In genomic region chr13:116279207-116279772, GRCm38 (mm10) we compare ENCODE assay signal across 23 mouse cellular contexts. TPM values are rescaled to one million over a fixed set of nuclear protein-coding genes. Genes with fewer than 3 reads are reported as not detected.
A peak's percentile ranks its signal among the peaks of the same experiment; 100 is the strongest.
DNase-seq lines count a peak whose midpoint lies in the region; ATAC-seq and TF ChIP-seq lines count a peak whose summit lies in the region.
"Had no signal": no experiment of that assay in that cellular context is flagged by ENCODE, and none has a peak within 500 bp of the region (broad histone marks: within the 10 kb centered on the region; RNA-seq: fewer than 3 reads in every experiment).

No protein-coding gene starts in this region.

- H3K36me3 ChIP-seq in forebrain, embryonic 11.5 days (ENCODE audit: control insufficient read depth, insufficient read depth, low read length): no peaks in the 10 kb centered on the region
- no peaks in the 10 kb centered on the region for H3K36me3 ChIP-seq in forebrain, postnatal 0 days (ENCODE audit: insufficient read depth)
- no peaks in the 10 kb centered on the region for H3K36me3 ChIP-seq in hindbrain, embryonic 13.5 days
- H3K36me3 ChIP-seq in hindbrain, embryonic 10.5 days: no peaks in the 10 kb centered on the region
- H3K36me3 ChIP-seq in midbrain, embryonic 13.5 days: no peaks in the 10 kb centered on the region
- H3K36me3 ChIP-seq in midbrain, embryonic 10.5 days: no peaks in the 10 kb centered on the region
- no peaks in the 10 kb centered on the region for H3K36me3 ChIP-seq in liver, embryonic 11.5 days (ENCODE audit: control insufficient read depth, insufficient read depth, low read length)
- H3K36me3 ChIP-seq: embryonic facial prominence, embryonic 15.5 days; G1E; heart, embryonic 12.5 days had no signal

- no peak overlapping the region for H3K4me2 ChIP-seq in forebrain, embryonic 11.5 days (ENCODE audit: low read depth, low read length, severe bottlenecking)
- H3K4me2 ChIP-seq in forebrain, postnatal 0 days (ENCODE audit: low read depth): no peak overlapping the region
- H3K4me2 ChIP-seq in hindbrain, embryonic 13.5 days: no peak overlapping the region
- H3K4me2 ChIP-seq in midbrain, embryonic 13.5 days (replicated peaks): no peak overlapping the region
- H3K4me2 ChIP-seq in liver, embryonic 11.5 days: no peak overlapping the region
- H3K4me2 ChIP-seq: embryonic facial prominence, embryonic 15.5 days; heart, embryonic 12.5 days had no signal

- no peaks in the 10 kb centered on the region for H3K4me1 ChIP-seq in forebrain, embryonic 11.5 days (replicated peaks; ENCODE audit: control insufficient read depth, insufficient read depth, low read length)
- H3K4me1 ChIP-seq in forebrain, postnatal 0 days (ENCODE audit: insufficient read depth): no peaks in the 10 kb centered on the region
- H3K4me1 ChIP-seq in hindbrain, embryonic 13.5 days (replicated peaks): no peaks in the 10 kb centered on the region
- H3K4me1 ChIP-seq in hindbrain, embryonic 10.5 days (replicated peaks): no peaks in the 10 kb centered on the region
- 0 out of 2 replicates have a peak, but pooled peaks cover 7% of the 10 kb centered on the region for H3K4me1 ChIP-seq in midbrain, embryonic 13.5 days (replicated peaks)
- peaks cover 8% of the 10 kb centered on the region for H3K4me1 ChIP-seq in midbrain, embryonic 10.5 days
- H3K4me1 ChIP-seq in liver, embryonic 11.5 days (replicated peaks; ENCODE audit: control insufficient read depth, insufficient read depth, low read length): no peaks in the 10 kb centered on the region
- H3K4me1 ChIP-seq: embryonic facial prominence, embryonic 15.5 days; heart, embryonic 12.5 days had no signal

- no peak overlapping the region for H3K9ac ChIP-seq in forebrain, embryonic 11.5 days (ENCODE audit: low read length)
- no peak overlapping the region for H3K9ac ChIP-seq in forebrain, postnatal 0 days
- H3K9ac ChIP-seq in hindbrain, embryonic 13.5 days: no peak overlapping the region
- no peak overlapping the region for H3K9ac ChIP-seq in midbrain, embryonic 13.5 days (replicated peaks)
- H3K9ac ChIP-seq in liver, embryonic 11.5 days (ENCODE audit: low read depth, low read length): no peak overlapping the region
- H3K9ac ChIP-seq: embryonic facial prominence, embryonic 15.5 days; heart, embryonic 12.5 days had no signal

- ATAC-seq in forebrain, embryonic 11.5 days (replicated peaks; ENCODE audit: low FRiP score): peak; percentile 51
- ATAC-seq in forebrain, postnatal 0 days: no peak
- 0 out of 2 replicates have a peak, but pooled peaks have one; percentile 46 for ATAC-seq in hindbrain, embryonic 13.5 days (ENCODE audit: low FRiP score)
- ATAC-seq in midbrain, embryonic 13.5 days: peak; percentile 79
- no peak for ATAC-seq in liver, embryonic 11.5 days (replicated peaks; ENCODE audit: low FRiP score)
- ATAC-seq: CD4-positive, CD25-positive, alpha-beta regulatory T cell, adult 4 months had no signal

- H3K27me3 ChIP-seq in forebrain, embryonic 11.5 days (ENCODE audit: control insufficient read depth, insufficient read depth, low read length): no peaks in the 10 kb centered on the region
- no peaks in the 10 kb centered on the region for H3K27me3 ChIP-seq in forebrain, postnatal 0 days (ENCODE audit: insufficient read depth, low read length)
- H3K27me3 ChIP-seq in hindbrain, embryonic 13.5 days: no peaks in the 10 kb centered on the region
- no peaks in the 10 kb centered on the region for H3K27me3 ChIP-seq in hindbrain, embryonic 10.5 days (ENCODE audit: insufficient read depth, poor library complexity, severe bottlenecking)
- no peaks in the 10 kb centered on the region for H3K27me3 ChIP-seq in midbrain, embryonic 13.5 days
- no peaks in the 10 kb centered on the region for H3K27me3 ChIP-seq in midbrain, embryonic 10.5 days (ENCODE audit: low read depth, poor library complexity, severe bottlenecking)
- H3K27me3 ChIP-seq in liver, embryonic 11.5 days (replicated peaks; ENCODE audit: control insufficient read depth, insufficient read depth, low read length): no peaks in the 10 kb centered on the region
- H3K27me3 ChIP-seq: embryonic facial prominence, embryonic 15.5 days; heart, embryonic 12.5 days had no signal

- no peak overlapping the region for H3K4me3 ChIP-seq in forebrain, embryonic 11.5 days (ENCODE audit: low read depth, low read length)
- H3K4me3 ChIP-seq in forebrain, postnatal 0 days (ENCODE audit: low read depth, low read length): no peak overlapping the region
- no peak overlapping the region for H3K4me3 ChIP-seq in hindbrain, embryonic 13.5 days
- H3K4me3 ChIP-seq in hindbrain, embryonic 10.5 days: no peak overlapping the region
- no peak overlapping the region for H3K4me3 ChIP-seq in midbrain, embryonic 13.5 days (replicated peaks)
- H3K4me3 ChIP-seq in midbrain, embryonic 10.5 days: no peak overlapping the region
- H3K4me3 ChIP-seq in liver, embryonic 11.5 days (ENCODE audit: low read depth, low read length): no peak overlapping the region
- H3K4me3 ChIP-seq: embryonic facial prominence, embryonic 15.5 days; erythroblast, embryonic 14.5 days; gastrocnemius, adult 2 months; heart, embryonic 12.5 days had no signal

- no peak overlapping the region for H3K27ac ChIP-seq in forebrain, embryonic 11.5 days (ENCODE audit: low read depth, low read length)
- no peak overlapping the region for H3K27ac ChIP-seq in forebrain, postnatal 0 days (ENCODE audit: low read depth, low read length)
- no peak overlapping the region for H3K27ac ChIP-seq in hindbrain, embryonic 13.5 days
- no peak overlapping the region for H3K27ac ChIP-seq in hindbrain, embryonic 10.5 days
- no peak overlapping the region for H3K27ac ChIP-seq in midbrain, embryonic 13.5 days
- no peak overlapping the region for H3K27ac ChIP-seq in midbrain, embryonic 10.5 days (replicated peaks)
- H3K27ac ChIP-seq in liver, embryonic 11.5 days (ENCODE audit: low read depth, low read length): no peak overlapping the region
- H3K27ac ChIP-seq: embryonic facial prominence, embryonic 15.5 days; gastrocnemius, adult 2 months had no signal

- DNase-seq in forebrain, embryonic 11.5 days (ENCODE audit: low spot score): no peak
- DNase-seq in forebrain, postnatal 0 days: no peak
- no peak for DNase-seq in hindbrain, embryonic 10.5 days (ENCODE audit: low spot score)
- no peak for DNase-seq in midbrain, embryonic 10.5 days (ENCODE audit: low spot score)
- no peak for DNase-seq in liver, embryonic 11.5 days (ENCODE audit: low spot score)
- DNase-seq: adrenal gland, adult 8-10 months; adrenal gland, postnatal 36 days; B cell, adult 2 months; cerebellum, adult 11 months; cerebellum, adult 8-10 months; cerebellum, postnatal 14 days; embryo, embryonic 11 days; gastrocnemius, adult 2 months; gastrocnemius, postnatal 25 days had no signal

- no peak for TF ChIP-seq CTCF in forebrain, postnatal 0 days (IDR thresholded peaks at IDR 0.05; ENCODE audit: low read depth)

- no peaks in the 10 kb centered on the region for H3K9me3 ChIP-seq in forebrain, embryonic 11.5 days (ENCODE audit: control insufficient read depth, low read length)
- no peaks in the 10 kb centered on the region for H3K9me3 ChIP-seq in forebrain, postnatal 0 days (ENCODE audit: low read length)
- H3K9me3 ChIP-seq in hindbrain, embryonic 13.5 days: no peaks in the 10 kb centered on the region
- H3K9me3 ChIP-seq in hindbrain, embryonic 10.5 days: no peaks in the 10 kb centered on the region
- 0 out of 2 replicates have a peak, but pooled peaks cover 3% of the 10 kb centered on the region for H3K9me3 ChIP-seq in midbrain, embryonic 13.5 days
- no peaks in the 10 kb centered on the region for H3K9me3 ChIP-seq in midbrain, embryonic 10.5 days (replicated peaks)
- H3K9me3 ChIP-seq in liver, embryonic 11.5 days (ENCODE audit: control insufficient read depth, low read length): no peaks in the 10 kb centered on the region
- H3K9me3 ChIP-seq: embryonic facial prominence, embryonic 15.5 days; heart, embryonic 12.5 days had no signal

- WGBS in forebrain, embryonic 11.5 days: 59% methylated on average over 9 of the region's 9 CpGs
- 58% methylated on average over 9 of the region's 9 CpGs for WGBS in forebrain, postnatal 0 days
- WGBS in hindbrain, embryonic 13.5 days: 63% methylated on average over 9 of the region's 9 CpGs
- WGBS in hindbrain, embryonic 10.5 days: 72% methylated on average over 9 of the region's 9 CpGs
- WGBS in midbrain, embryonic 13.5 days: 27% methylated on average over 9 of the region's 9 CpGs
- WGBS in midbrain, embryonic 10.5 days: 59% methylated on average over 9 of the region's 9 CpGs
- WGBS in liver, embryonic 11.5 days: 54% methylated on average over 9 of the region's 9 CpGs

RNA-seq across cellular contexts. Expression of gene Isl1, which starts 30.2 kb away (rescaled TPM):
- 34.0 and 34.8 TPM in 2 replicates for polyA plus RNA-seq in forebrain, embryonic 11.5 days (2014; fragmentation: Nextera tagmentation; extraction: Ambion mirVana)
- total RNA-seq in forebrain, postnatal 0 days (2014; rRNA removed): 54.9 and 62.9 TPM in 2 replicates
- 39.5 and 46.5 TPM in 2 replicates for polyA plus RNA-seq in forebrain, postnatal 0 days (2015; fragmentation: Nextera tagmentation; extraction: Ambion mirVana)
- polyA plus RNA-seq in hindbrain, embryonic 13.5 days (2015; fragmentation: Nextera tagmentation; extraction: Ambion mirVana): 43.3 and 51.8 TPM in 2 replicates
- 34.9 and 63.4 TPM in 2 replicates for polyA plus RNA-seq in hindbrain, embryonic 10.5 days (2016; fragmentation: Nextera tagmentation; extraction: Ambion mirVana)
- polyA plus RNA-seq in midbrain, embryonic 13.5 days (2015; fragmentation: Nextera tagmentation; extraction: Ambion mirVana): 52.9 and 54.3 TPM in 2 replicates
- 16.4 and 20.7 TPM in 2 replicates for polyA plus RNA-seq in midbrain, embryonic 10.5 days (2016; fragmentation: Nextera tagmentation; extraction: Ambion mirVana)
- 6.2 and 8.6 TPM in 2 replicates for polyA plus RNA-seq in liver, embryonic 11.5 days (2014; fragmentation: Nextera tagmentation; extraction: Ambion mirVana)
- total RNA-seq: common myeloid progenitor, adult 5-6 weeks; gastrocnemius, postnatal 25 days; granulocyte monocyte progenitor cell, adult 5-6 weeks had no signal
- polyA plus RNA-seq: CD4-positive, CD25-positive, alpha-beta regulatory T cell, adult 4 months; erythroblast, embryonic 14.5 days; G1E had no signal

Comparison
In these comparisons a context has a peak if more than half of its experiments do, and no peak if none do; other contexts are left out.
1. ATAC-seq: peak in forebrain, embryonic 11.5 days (single experiment), hindbrain, embryonic 13.5 days (single experiment) and midbrain, embryonic 13.5 days (single experiment); none in forebrain, postnatal 0 days (single experiment) and liver, embryonic 11.5 days (single experiment).